Mouse (Mus musculus): ENCODE measurements around the gene Golga2. TPM values are rescaled to one million over a fixed set of nuclear protein-coding genes. Genes with fewer than 3 reads are reported as not detected.

Gene Golga2
- 49.3 and 55.8 TPM in 2 replicates for total RNA-seq (2014; rRNA removed)
- 24.4 and 25.7 TPM in 2 replicates for polyA plus RNA-seq (2015; fragmentation: Nextera tagmentation; extraction: Ambion mirVana)

DNA sequence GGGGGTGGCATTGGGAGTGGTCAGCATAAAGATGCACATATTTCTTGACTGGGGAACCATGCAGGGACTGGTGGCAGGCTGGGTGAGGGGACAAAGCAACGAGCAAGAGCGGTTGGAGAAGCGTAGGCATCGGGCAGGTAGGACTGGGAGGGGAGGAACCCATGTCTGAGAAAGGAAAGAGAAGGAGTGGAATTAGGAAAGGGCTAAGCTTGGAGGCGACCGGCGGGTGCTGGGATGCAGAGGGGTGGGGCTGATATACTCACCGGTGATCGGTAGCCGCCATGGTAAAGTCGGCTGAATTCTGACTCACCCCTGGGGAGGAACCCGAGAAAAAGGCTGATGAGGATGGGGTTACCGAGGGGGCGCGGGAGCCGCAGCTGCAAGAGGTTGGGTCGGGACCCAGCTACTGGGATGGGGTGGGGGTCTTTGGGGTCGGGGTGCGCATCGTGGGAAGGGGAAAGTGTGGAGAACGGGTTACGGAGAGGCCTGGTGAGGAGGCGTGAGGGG is at the start of gene Golga2:
Gene Golga2 (plus strand): TSS at position 51 of the 507 bp plus-strand sequence.
- H3K4me2 ChIP-seq (ENCODE audit: low read depth, low read length) = peak within 1 kb of the TSS; percentile 92
- peak within 1 kb of the TSS; percentile 85 for H3K27ac ChIP-seq
- ATAC-seq = no peak; the same call in 1 of the 2 replicates
- 3% methylated on average over 20 of the region's 23 CpGs for WGBS
- no peak for DNase-seq (ENCODE audit: low spot score)
- peak within 1 kb of the TSS; percentile 90 for H3K9ac ChIP-seq (replicated peaks; ENCODE audit: low read length)
- peaks cover 14% of the 10 kb centered on the region; the same call in 1 of the 2 replicates for H3K36me3 ChIP-seq (ENCODE audit: insufficient read depth, low read length)
- TF ChIP-seq CTCF (IDR thresholded peaks at IDR 0.05; ENCODE audit: low read depth) = no peak
- peak within 1 kb of the TSS; percentile 58 for H3K4me3 ChIP-seq (ENCODE audit: low read length)
- no peaks in the 10 kb centered on the region for H3K9me3 ChIP-seq (ENCODE audit: low read length)
- peaks cover 10% of the 10 kb centered on the region for H3K4me1 ChIP-seq (ENCODE audit: insufficient read depth, low read length)
- no peaks in the 10 kb centered on the region for H3K27me3 ChIP-seq (ENCODE audit: insufficient read depth, low read length)

DNA sequence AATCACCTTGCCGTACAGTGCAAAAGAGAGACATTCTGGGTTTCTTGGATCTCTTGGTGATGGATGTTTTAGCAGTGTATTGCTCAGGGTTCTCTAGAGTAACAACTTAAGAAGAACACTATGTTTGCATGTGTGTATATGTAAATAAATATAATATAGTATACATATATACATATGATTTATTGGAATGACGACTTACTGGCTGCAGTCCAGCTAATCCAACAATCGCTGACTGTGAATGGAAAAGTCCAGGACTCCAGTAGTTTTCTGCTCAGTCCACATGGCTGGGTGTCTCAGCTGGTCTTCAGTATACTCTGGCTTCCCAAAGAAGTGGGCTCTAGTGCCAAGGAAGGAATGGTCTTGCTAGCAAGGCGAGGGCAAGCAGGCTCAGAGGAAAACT is 49.6 kb upstream of the Golga2 start:
- TF ChIP-seq CTCF (IDR thresholded peaks at IDR 0.05; ENCODE audit: low read depth) = no peak
- peak overlapping the region; percentile 69; the same call in 1 of the 2 replicates for H3K9ac ChIP-seq (replicated peaks; ENCODE audit: low read length)
- H3K4me2 ChIP-seq (ENCODE audit: low read depth, low read length) = peak overlapping the region; percentile 91
- peaks cover 22% of the 10 kb centered on the region for H3K36me3 ChIP-seq (ENCODE audit: insufficient read depth, low read length)
- H3K4me3 ChIP-seq (ENCODE audit: low read length) = peak overlapping the region; percentile 70
- H3K27me3 ChIP-seq (ENCODE audit: insufficient read depth, low read length) = no peaks in the 10 kb centered on the region
- no peak for ATAC-seq
- no peak for DNase-seq (ENCODE audit: low spot score)
- 0 out of 2 replicates have a peak overlapping the region, but pooled peaks have one; percentile 85 for H3K27ac ChIP-seq
- WGBS = 38% methylated on average over 4 of the region's 4 CpGs
- no peaks in the 10 kb centered on the region for H3K9me3 ChIP-seq (ENCODE audit: low read length)
- peaks cover 6% of the 10 kb centered on the region for H3K4me1 ChIP-seq (ENCODE audit: insufficient read depth, low read length)

- H3K9ac ChIP-seq (replicated peaks; ENCODE audit: low read length) = no peak overlapping the region
- no peak overlapping the region for H3K27ac ChIP-seq
- H3K36me3 ChIP-seq (ENCODE audit: insufficient read depth, low read length) = peaks cover 11% of the 10 kb centered on the region; the same call in 1 of the 2 replicates
- WGBS = 95% methylated on average over 9 of the region's 9 CpGs
- DNase-seq (ENCODE audit: low spot score) (no peak), ATAC-seq (no peak)
- no peaks in the 10 kb centered on the region for H3K9me3 ChIP-seq (ENCODE audit: low read length)
- no peaks in the 10 kb centered on the region for H3K27me3 ChIP-seq (ENCODE audit: insufficient read depth, low read length)
- no peak overlapping the region for H3K4me3 ChIP-seq (ENCODE audit: low read length)
- peaks cover 6% of the 10 kb centered on the region for H3K4me1 ChIP-seq (ENCODE audit: insufficient read depth, low read length)
- H3K4me2 ChIP-seq (ENCODE audit: low read depth, low read length) = no peak overlapping the region
- TF ChIP-seq CTCF (IDR thresholded peaks at IDR 0.05; ENCODE audit: low read depth) = no peak
These were observed 48.3 kb upstream of the Golga2 start for GRCm38 (mm10) chr2:32238708-32239435.

- H3K27me3 ChIP-seq (ENCODE audit: insufficient read depth, low read length) = no peaks in the 10 kb centered on the region
- H3K27ac ChIP-seq = no peak overlapping the region
- H3K9me3 ChIP-seq (ENCODE audit: low read length) = no peaks in the 10 kb centered on the region
- peaks cover under 1% of the 10 kb centered on the region; the same call in 1 of the 2 replicates for H3K4me1 ChIP-seq (ENCODE audit: insufficient read depth, low read length)
- 88% methylated on average over 5 of the region's 5 CpGs for WGBS
- no peak for DNase-seq (ENCODE audit: low spot score)
- ATAC-seq = no peak
- peaks cover 9% of the 10 kb centered on the region; the same call in 1 of the 2 replicates for H3K36me3 ChIP-seq (ENCODE audit: insufficient read depth, low read length)
- H3K9ac ChIP-seq (replicated peaks; ENCODE audit: low read length) = no peak overlapping the region
- TF ChIP-seq CTCF (IDR thresholded peaks at IDR 0.05; ENCODE audit: low read depth) = no peak
- H3K4me2 ChIP-seq (ENCODE audit: low read depth, low read length) = no peak overlapping the region
- no peak overlapping the region for H3K4me3 ChIP-seq (ENCODE audit: low read length)
These were observed 46.6 kb upstream of the Golga2 start for GRCm38 (mm10) chr2:32240591-32240990.

- TF ChIP-seq CTCF (IDR thresholded peaks at IDR 0.05; ENCODE audit: low read depth) = no peak
- ATAC-seq (no peak), DNase-seq (ENCODE audit: low spot score) (no peak)
- H3K4me1 ChIP-seq (ENCODE audit: insufficient read depth, low read length) = no peaks in the 10 kb centered on the region
- WGBS = 87% methylated on average over 4 of the region's 4 CpGs
- H3K27me3 ChIP-seq (ENCODE audit: insufficient read depth, low read length) = no peaks in the 10 kb centered on the region
- no peak overlapping the region for H3K4me2 ChIP-seq (ENCODE audit: low read depth, low read length)
- peaks cover 23% of the 10 kb centered on the region; the same call in 1 of the 2 replicates for H3K36me3 ChIP-seq (ENCODE audit: insufficient read depth, low read length)
- H3K27ac ChIP-seq = no peak overlapping the region
- no peak overlapping the region for H3K9ac ChIP-seq (replicated peaks; ENCODE audit: low read length)
- H3K4me3 ChIP-seq (ENCODE audit: low read length) = no peak overlapping the region
- no peaks in the 10 kb centered on the region for H3K9me3 ChIP-seq (ENCODE audit: low read length)
These were observed 44.2 kb upstream of the Golga2 start for GRCm38 (mm10) chr2:32242986-32243385.

- Histone ChIP-seq H3K9me3 (ENCODE audit: low read length) (no peaks in the 10 kb centered on the region), H3K9ac (replicated peaks; ENCODE audit: low read length) (no peak overlapping the region), H3K4me2 (ENCODE audit: low read depth, low read length) (no peak overlapping the region), H3K4me3 (ENCODE audit: low read length) (no peak overlapping the region), H3K4me1 (ENCODE audit: insufficient read depth, low read length) (no peaks in the 10 kb centered on the region), H3K36me3 (ENCODE audit: insufficient read depth, low read length) (peaks cover 41% of the 10 kb centered on the region; the same call in 1 of the 2 replicates), H3K27me3 (ENCODE audit: insufficient read depth, low read length) (no peaks in the 10 kb centered on the region), H3K27ac (no peak overlapping the region)
- WGBS = 88% methylated on average over 4 of the region's 4 CpGs
- DNase-seq (ENCODE audit: low spot score) (no peak), ATAC-seq (no peak)
- no peak for TF ChIP-seq CTCF (IDR thresholded peaks at IDR 0.05; ENCODE audit: low read depth)
These were observed 40.4 kb upstream of the Golga2 start for GRCm38 (mm10) chr2:32246741-32247140.

Measured in hindbrain, postnatal 0 days (tissue).